In the genomic region with DNA sequence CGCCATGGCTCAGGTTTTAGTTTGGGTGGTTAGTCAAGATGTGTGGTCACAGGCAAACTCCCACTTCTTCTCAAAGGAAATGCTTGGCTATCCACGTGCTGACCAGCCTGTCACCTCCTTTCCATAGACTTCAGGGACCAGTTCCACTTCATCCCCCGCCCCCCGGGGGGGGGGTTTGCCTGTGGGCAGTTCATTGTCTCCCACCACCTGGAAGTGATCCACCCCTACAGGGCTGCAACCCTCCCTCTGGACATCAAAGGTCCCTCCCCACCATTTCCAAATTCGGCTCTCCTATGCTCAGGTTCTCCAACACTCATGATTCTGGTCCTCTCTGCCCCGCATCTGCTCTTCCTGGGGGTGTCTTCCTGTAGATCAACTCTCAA, we compare ENCODE assay signal across 7 mouse cellular contexts. TPM values are rescaled to one million over a fixed set of nuclear protein-coding genes. Genes with fewer than 3 reads are reported as not detected.
DNase-seq lines count a peak whose midpoint lies in the region; ATAC-seq and TF ChIP-seq lines count a peak whose summit lies in the region.

No protein-coding gene starts in this region.

- 3% methylated on average over 5 of the region's 6 CpGs for WGBS in forebrain, embryonic 13.5 days
- WGBS in limb, embryonic 13.5 days = 0% methylated on average over 6 of the region's 6 CpGs
- 2% methylated on average over 6 of the region's 6 CpGs for WGBS in stomach, embryonic 14.5 days

- H3K9me3 ChIP-seq in forebrain, embryonic 13.5 days (replicated peaks) = no peaks in the 10 kb centered on the region
- peaks cover 5% of the 10 kb centered on the region; the same call in 1 of the 2 replicates for H3K9me3 ChIP-seq in limb, embryonic 13.5 days
- no peaks in the 10 kb centered on the region for H3K9me3 ChIP-seq in stomach, embryonic 14.5 days (ENCODE audit: control insufficient read depth, low read depth, low read length)

- ATAC-seq in forebrain, embryonic 13.5 days = peak; percentile 34
- ATAC-seq in limb, embryonic 13.5 days (ENCODE audit: low FRiP score, low read depth) = peak; percentile 31; the same call in 1 of the 2 replicates
- ATAC-seq in stomach, embryonic 14.5 days (ENCODE audit: insufficient number of reproducible peaks, insufficient read depth, low FRiP score, low read depth) = peak; percentile 30; the same call in 1 of the 2 replicates

- TF ChIP-seq CTCF in testis, adult 2 months (IDR thresholded peaks at IDR 0.05; ENCODE audit: control insufficient read depth, insufficient read depth, insufficient replicate concordance, low read depth, low read length) = no peak

- H3K9ac ChIP-seq in forebrain, embryonic 13.5 days = peak overlapping the region; percentile 77
- peak overlapping the region; percentile 84 for H3K9ac ChIP-seq in limb, embryonic 13.5 days
- peak overlapping the region; percentile 63 for H3K9ac ChIP-seq in stomach, embryonic 14.5 days (replicated peaks; ENCODE audit: low read depth, low read length)

- no peak for DNase-seq in testis, postnatal 14 days (ENCODE audit: low spot score)
- DNase-seq in spleen, postnatal 4 days (ENCODE audit: low spot score in 2 of 2) = no peak
- DNase-seq in cerebellum, adult 18-20 months = no peak

- TF ChIP-seq POLR2A in testis, adult 2 months (IDR thresholded peaks at IDR 0.05; ENCODE audit: control insufficient read depth, low read depth, low read length) = no peak

- peaks cover 11% of the 10 kb centered on the region for H3K4me1 ChIP-seq in testis, adult 2 months (ENCODE audit: control insufficient read depth, insufficient read depth, low read length)
- 0 out of 2 replicates have a peak, but pooled peaks cover 4% of the 10 kb centered on the region for H3K4me1 ChIP-seq in forebrain, embryonic 13.5 days
- peaks cover 11% of the 10 kb centered on the region for H3K4me1 ChIP-seq in limb, embryonic 13.5 days
- H3K4me1 ChIP-seq in stomach, embryonic 14.5 days (ENCODE audit: control insufficient read depth, insufficient read depth, low read length) = peaks cover 17% of the 10 kb centered on the region; the same call in 1 of the 2 replicates

- H3K4me2 ChIP-seq in forebrain, embryonic 13.5 days = peak overlapping the region; percentile 92
- H3K4me2 ChIP-seq in limb, embryonic 13.5 days (replicated peaks) = peak overlapping the region; percentile 94
- H3K4me2 ChIP-seq in stomach, embryonic 14.5 days (replicated peaks; ENCODE audit: low read depth, low read length) = peak overlapping the region; percentile 74

- H3K36me3 ChIP-seq in testis, adult 2 months (ENCODE audit: control insufficient read depth, insufficient read depth, low read length) = no peaks in the 10 kb centered on the region
- no peaks in the 10 kb centered on the region for H3K36me3 ChIP-seq in forebrain, embryonic 13.5 days (ENCODE audit: poor library complexity, severe bottlenecking)
- no peaks in the 10 kb centered on the region for H3K36me3 ChIP-seq in limb, embryonic 13.5 days
- no peaks in the 10 kb centered on the region for H3K36me3 ChIP-seq in stomach, embryonic 14.5 days (ENCODE audit: control insufficient read depth, insufficient read depth, low read length)

- no peaks in the 10 kb centered on the region for H3K27me3 ChIP-seq in testis, adult 2 months (ENCODE audit: control insufficient read depth, insufficient read depth, low read length)
- H3K27me3 ChIP-seq in forebrain, embryonic 13.5 days = peaks cover 12% of the 10 kb centered on the region; the same call in 1 of the 2 replicates
- 0 out of 2 replicates have a peak, but pooled peaks cover 6% of the 10 kb centered on the region for H3K27me3 ChIP-seq in limb, embryonic 13.5 days
- no peaks in the 10 kb centered on the region for H3K27me3 ChIP-seq in stomach, embryonic 14.5 days (ENCODE audit: control insufficient read depth, insufficient read depth, low read length)

- no peak overlapping the region for H3K27ac ChIP-seq in testis, adult 2 months (ENCODE audit: control insufficient read depth, insufficient read depth, low read depth, low read length)
- H3K27ac ChIP-seq in forebrain, embryonic 13.5 days = no peak overlapping the region
- no peak overlapping the region for H3K27ac ChIP-seq in limb, embryonic 13.5 days
- H3K27ac ChIP-seq in stomach, embryonic 14.5 days (ENCODE audit: low read length) = peak overlapping the region; percentile 57

- H3K4me3 ChIP-seq in testis, adult 2 months (ENCODE audit: control insufficient read depth, low read depth, low read length) = peak overlapping the region; percentile 62; the same call in 1 of the 2 replicates
- peak overlapping the region; percentile 61 for H3K4me3 ChIP-seq in forebrain, embryonic 13.5 days
- H3K4me3 ChIP-seq in limb, embryonic 13.5 days = peak overlapping the region; percentile 75
- peak overlapping the region; percentile 67 for H3K4me3 ChIP-seq in stomach, embryonic 14.5 days (ENCODE audit: low read depth, low read length)

RNA-seq across cellular contexts. Expression of gene Fhl2, which starts 33.7 kb away (rescaled TPM):
- polyA plus RNA-seq in testis, adult 2 months (2012; rRNA removed) = 12.1 and 13.7 TPM in 2 replicates
- 4.8 and 6.2 TPM in 2 replicates for polyA plus RNA-seq in forebrain, embryonic 13.5 days (2015; fragmentation: Nextera tagmentation; extraction: Ambion mirVana)
- 18.3 and 19.1 TPM in 2 replicates for polyA plus RNA-seq in limb, embryonic 13.5 days (2015; fragmentation: Nextera tagmentation; extraction: Ambion mirVana)
- polyA plus RNA-seq in stomach, embryonic 14.5 days (2014; fragmentation: Nextera tagmentation; extraction: Ambion mirVana) = 97.4 and 105 TPM in 2 replicates
